Mouse (Mus musculus) forebrain, embryonic 12.5 days (tissue): ENCODE measurements around the gene 4930518I15Rik. TPM values are rescaled to one million over a fixed set of nuclear protein-coding genes. Genes with fewer than 3 reads are reported as not detected.
A peak's percentile ranks its signal among the peaks of the same experiment; 100 is the strongest.

Source experiments
- ATAC-seq: fragments of 200-750 bp; cut with Nextera tagmentation; 2 replicates; pipeline ENCODE4 v1.8.0; 2017; ENCODE audit warnings: moderate TSS enrichment; ENCODE audit not compliant: low FRiP score
- H3K27ac ChIP-seq: fragments of 300-500 bp; sonication (generic); 2 replicates; pipeline ENCODE4 v1.5.1; 2016; ENCODE audit warnings: mild to moderate bottlenecking
- H3K27me3 ChIP-seq: fragments of 300-500 bp; sonication (generic); 2 replicates; pipeline ENCODE4 v1.6.1; 2016; ENCODE audit warnings: mild to moderate bottlenecking
- H3K36me3 ChIP-seq: fragments of 300-500 bp; sonication (generic); replicated peaks from 2 replicates; pipeline ENCODE4 v1.6.1; 2016; ENCODE audit warnings: mild to moderate bottlenecking
- H3K4me1 ChIP-seq: fragments of 300-500 bp; sonication (generic); 2 replicates; pipeline ENCODE4 v1.6.1; 2016
- H3K4me2 ChIP-seq: fragments of 300-500 bp; sonication (generic); 2 replicates; pipeline ENCODE4 v1.6.1; 2016; ENCODE audit warnings: mild to moderate bottlenecking, moderate library complexity
- H3K4me3 ChIP-seq: fragments of 300-500 bp; sonication (generic); replicated peaks from 2 replicates; pipeline ENCODE4 v1.5.1; 2016; ENCODE audit warnings: mild to moderate bottlenecking
- H3K9ac ChIP-seq: fragments of 300-500 bp; sonication (generic); 2 replicates; pipeline ENCODE4 v1.6.1; 2016; ENCODE audit warnings: mild to moderate bottlenecking
- H3K9me3 ChIP-seq: fragments of 300-500 bp; sonication (generic); 2 replicates; pipeline ENCODE4 v1.6.1; 2016
- WGBS: fragments of 180-500 bp; shearing (Covaris S2); methylation state at CpG from one replicate; pipeline ENCODE4 v1.1.7; 2016; 5-methylcytosine and 5-hydroxymethylcytosine counted together
- polyA plus RNA-seq: library from polyadenylated mRNA; unstranded; fragments of >200 nt; fragmentation: Nextera tagmentation; extraction: Ambion mirVana; gene quantifications from 2 replicates; pipeline ENCODE4 v1.2.1, GENCODE M21; 2016

4930518I15Rik gene
- polyA plus RNA-seq, 1 experiment from 2014 or later, result 11.8 TPM

- Histone ChIP-seq H3K9ac (no peak overlapping the region), H3K36me3 (peaks cover 56% of the 10 kb centered on the region), H3K4me1 (no peaks in the 10 kb centered on the region), H3K27me3 (no peaks in the 10 kb centered on the region), H3K9me3 (no peaks in the 10 kb centered on the region), H3K27ac (no peak overlapping the region), H3K4me3 (no peak overlapping the region), H3K4me2 (no peak overlapping the region)
- 91% methylated on average over 8 of the region's 8 CpGs for WGBS
- ATAC-seq, result no peak
Measured at GRCm38 (mm10) chr2:156874047-156874759, 16.5 kb upstream of the 4930518I15Rik start.

DNA sequence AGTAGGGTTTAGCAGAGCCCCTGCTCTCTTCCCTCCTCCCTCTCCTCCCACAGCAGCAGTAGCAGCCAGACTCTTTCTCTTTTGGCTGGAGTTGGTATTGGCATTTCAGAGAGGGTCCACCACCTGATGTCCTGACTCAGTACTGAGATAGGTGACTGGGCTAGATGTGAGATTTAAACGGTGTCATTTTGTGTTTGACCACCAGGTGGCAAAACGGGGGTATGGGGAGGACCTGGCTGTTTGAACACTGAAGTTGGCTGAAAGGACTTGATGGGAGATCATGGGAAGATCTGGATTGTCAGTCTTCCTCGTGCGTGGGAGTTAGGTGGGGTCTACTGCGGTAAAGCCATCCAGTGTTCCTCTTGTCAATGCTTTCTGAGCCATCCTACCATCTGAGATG is 15.9 kb upstream of the 4930518I15Rik start:
- WGBS, result 38% methylated on average over 5 of the region's 5 CpGs
- no peaks in the 10 kb centered on the region for H3K4me1 ChIP-seq
- H3K4me2 ChIP-seq, result no peak overlapping the region
- no peak overlapping the region for H3K27ac ChIP-seq
- 0 out of 2 replicates have a peak, but pooled peaks have one; percentile 30 for ATAC-seq
- H3K4me3 ChIP-seq, result no peak overlapping the region
- peaks cover 61% of the 10 kb centered on the region for H3K36me3 ChIP-seq
- no peaks in the 10 kb centered on the region for H3K27me3 ChIP-seq
- no peaks in the 10 kb centered on the region for H3K9me3 ChIP-seq
- H3K9ac ChIP-seq, result no peak overlapping the region

DNA sequence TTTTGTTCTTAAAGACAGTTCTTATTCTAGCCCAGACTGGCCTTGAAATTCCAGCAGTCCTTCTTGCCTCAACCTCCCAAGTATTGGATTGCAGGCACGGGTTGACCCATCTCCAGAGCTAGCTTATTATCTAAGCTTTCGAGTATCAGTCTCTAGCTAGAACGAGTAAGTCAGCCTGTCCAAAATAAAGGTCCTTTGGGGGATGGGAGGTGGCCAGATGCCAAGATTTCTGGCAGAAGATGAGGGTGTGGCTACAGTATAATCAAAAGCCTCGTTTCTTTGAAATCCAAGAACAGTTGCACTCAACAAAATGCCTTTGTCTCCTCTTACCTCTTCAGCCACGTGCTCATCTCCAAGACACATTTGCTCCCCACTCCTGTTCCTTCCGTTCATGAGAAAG is 12.8 kb upstream of the 4930518I15Rik start:
- Histone ChIP-seq H3K4me1 (peaks cover 1% of the 10 kb centered on the region; the same call in 1 of the 2 replicates), H3K9me3 (no peaks in the 10 kb centered on the region), H3K27me3 (no peaks in the 10 kb centered on the region), H3K27ac (no peak overlapping the region), H3K36me3 (peaks cover 90% of the 10 kb centered on the region), H3K4me2 (no peak overlapping the region), H3K9ac (no peak overlapping the region; the same call in 1 of the 2 replicates), H3K4me3 (no peak overlapping the region)
- 63% methylated on average over 6 of the region's 6 CpGs for WGBS
- no peak for ATAC-seq

GRCm38 (mm10) chr2:156869554-156869953 is 11.8 kb upstream of the 4930518I15Rik start:
- Histone ChIP-seq H3K36me3 (peaks cover 89% of the 10 kb centered on the region), H3K4me2 (no peak overlapping the region), H3K27me3 (no peaks in the 10 kb centered on the region), H3K9ac (no peak overlapping the region), H3K4me3 (no peak overlapping the region), H3K4me1 (peaks cover 5% of the 10 kb centered on the region), H3K27ac (no peak overlapping the region), H3K9me3 (no peaks in the 10 kb centered on the region)
- 91% methylated on average over 7 of the region's 7 CpGs for WGBS
- no peak for ATAC-seq

- Histone ChIP-seq H3K4me3 (no peak overlapping the region), H3K4me1 (peaks cover 10% of the 10 kb centered on the region), H3K27me3 (no peaks in the 10 kb centered on the region), H3K27ac (no peak overlapping the region), H3K4me2 (no peak overlapping the region), H3K9me3 (no peaks in the 10 kb centered on the region), H3K9ac (no peak overlapping the region), H3K36me3 (peaks cover 83% of the 10 kb centered on the region)
- ATAC-seq, result no peak
- WGBS, result 85% methylated on average over 8 of the region's 8 CpGs
Measured at GRCm38 (mm10) chr2:156868994-156869393, 11.2 kb upstream of the 4930518I15Rik start.

DNA sequence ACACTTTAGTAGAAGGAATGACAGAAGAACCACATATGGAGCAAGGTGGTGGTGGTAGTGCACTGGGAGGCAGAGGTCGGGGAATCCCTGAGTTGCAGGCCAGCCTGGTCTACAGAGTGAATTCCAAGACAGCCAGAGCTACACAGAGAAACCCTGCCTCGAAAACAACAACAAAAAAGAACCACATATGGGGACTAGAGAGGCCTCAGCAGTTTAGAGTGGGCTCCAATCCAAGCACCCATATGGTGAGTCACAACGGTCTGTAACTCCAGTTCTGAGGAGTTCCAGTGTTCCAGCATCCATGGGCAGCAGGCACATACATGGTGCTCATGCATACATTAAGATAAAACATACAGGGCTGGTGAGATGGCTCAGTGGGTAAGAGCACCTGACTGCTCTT is 6.7 kb upstream of the 4930518I15Rik start:
- 78% methylated on average over 3 of the region's 3 CpGs for WGBS
- H3K36me3 ChIP-seq, result peaks cover 42% of the 10 kb centered on the region
- peak overlapping the region; percentile 86 for H3K4me2 ChIP-seq

GRCm38 (mm10) chr2:156863487-156864160 is 5.9 kb upstream of the 4930518I15Rik start:
- Histone ChIP-seq H3K36me3 (peaks cover 39% of the 10 kb centered on the region), H3K4me1 (peaks cover 30% of the 10 kb centered on the region), H3K9me3 (no peaks in the 10 kb centered on the region), H3K27ac (peak overlapping the region; percentile 93), H3K4me3 (peak overlapping the region; percentile 98), H3K9ac (peak overlapping the region; percentile 97), H3K4me2 (peak overlapping the region; percentile 86), H3K27me3 (no peaks in the 10 kb centered on the region)
- 4% methylated on average over 28 of the region's 28 CpGs for WGBS
- no peak; the same call in 1 of the 2 replicates for ATAC-seq

More for the DNA sequence above, 6.7 kb upstream of the 4930518I15Rik start:
- Histone ChIP-seq H3K27me3 (no peaks in the 10 kb centered on the region), H3K9me3 (no peaks in the 10 kb centered on the region), H3K4me1 (peaks cover 30% of the 10 kb centered on the region), H3K27ac (no peak overlapping the region), H3K9ac (peak overlapping the region; percentile 97; the same call in 1 of the 2 replicates), H3K4me3 (peak overlapping the region; percentile 98; the same call in 1 of the 2 replicates)
- no peak for ATAC-seq

DNA sequence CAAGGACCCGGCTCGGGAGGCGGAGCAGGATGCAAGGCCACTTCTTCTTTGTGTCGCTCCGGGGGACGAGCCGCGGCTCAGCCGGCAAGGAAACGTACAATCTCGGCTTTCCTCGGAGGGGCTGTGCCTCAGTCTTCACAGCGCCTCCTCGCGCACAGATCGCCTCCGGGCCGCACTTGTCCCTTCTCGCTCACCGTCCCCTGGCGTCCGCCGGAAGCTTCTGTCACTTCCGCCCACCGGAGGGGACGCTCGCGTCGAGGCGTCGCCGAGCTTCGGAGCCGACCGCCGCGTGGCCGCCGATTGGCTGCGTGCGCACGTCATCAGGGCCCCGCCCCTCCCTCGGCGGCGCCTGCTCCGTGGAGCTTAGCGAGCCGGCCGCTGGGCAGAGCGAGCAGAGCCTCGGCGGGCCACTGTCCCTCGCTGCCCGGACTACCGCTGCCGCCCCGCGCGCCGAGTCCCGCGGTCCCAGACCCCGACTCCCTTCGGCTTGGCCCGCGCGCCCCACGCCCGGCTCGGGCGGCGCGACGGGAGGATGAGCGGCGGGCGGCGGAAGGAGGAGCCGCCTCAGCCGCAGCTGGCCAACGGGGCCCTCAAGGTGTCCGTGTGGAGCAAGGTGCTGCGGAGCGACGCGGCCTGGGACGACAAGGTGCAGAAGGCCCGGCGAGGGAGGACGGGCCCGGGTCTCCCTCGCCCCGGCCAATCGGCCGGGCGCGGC is 5.2 kb upstream of the 4930518I15Rik start, which contains the start of gene Rab5if:
Gene Rab5if, plus strand, starts transcription at position 357 of the 715 bp plus-strand sequence.
- Histone ChIP-seq H3K27me3 (no peaks in the 10 kb centered on the region), H3K4me2 (peak within 1 kb of the TSS; percentile 86), H3K27ac (peak within 1 kb of the TSS; percentile 93), H3K4me3 (peak within 1 kb of the TSS; percentile 98), H3K36me3 (peaks cover 40% of the 10 kb centered on the region), H3K4me1 (peaks cover 30% of the 10 kb centered on the region), H3K9me3 (no peaks in the 10 kb centered on the region), H3K9ac (peak within 1 kb of the TSS; percentile 97)
- ATAC-seq, result peak; percentile 98
- under 1% methylated on average over 97 of the region's 98 CpGs for WGBS

- Histone ChIP-seq H3K36me3 (peaks cover 33% of the 10 kb centered on the region), H3K9me3 (no peaks in the 10 kb centered on the region), H3K4me3 (peak overlapping the region; percentile 98), H3K27ac (peak overlapping the region; percentile 93), H3K27me3 (no peaks in the 10 kb centered on the region), H3K4me2 (peak overlapping the region; percentile 86), H3K9ac (peak overlapping the region; percentile 72), H3K4me1 (peaks cover 30% of the 10 kb centered on the region)
- under 1% methylated on average over 19 of the region's 19 CpGs for WGBS
- ATAC-seq, result peak; percentile 12; the same call in 1 of the 2 replicates
Measured at GRCm38 (mm10) chr2:156862041-156862717, 4.4 kb upstream of the 4930518I15Rik start.

GRCm38 (mm10) chr2:156858671-156859070 is 925 bp upstream of the 4930518I15Rik start:
- H3K4me1 ChIP-seq, result peaks cover 20% of the 10 kb centered on the region
- peaks cover 36% of the 10 kb centered on the region for H3K36me3 ChIP-seq
- H3K4me2 ChIP-seq, result no peak overlapping the region
- no peak overlapping the region for H3K9ac ChIP-seq
- 0 out of 2 replicates have a peak overlapping the region, but pooled peaks have one; percentile 2 for H3K27ac ChIP-seq
- H3K9me3 ChIP-seq, result no peaks in the 10 kb centered on the region
- 91% methylated on average over 7 of the region's 7 CpGs for WGBS
- no peak for ATAC-seq
- H3K4me3 ChIP-seq, result no peak overlapping the region
- H3K27me3 ChIP-seq, result no peaks in the 10 kb centered on the region

DNA sequence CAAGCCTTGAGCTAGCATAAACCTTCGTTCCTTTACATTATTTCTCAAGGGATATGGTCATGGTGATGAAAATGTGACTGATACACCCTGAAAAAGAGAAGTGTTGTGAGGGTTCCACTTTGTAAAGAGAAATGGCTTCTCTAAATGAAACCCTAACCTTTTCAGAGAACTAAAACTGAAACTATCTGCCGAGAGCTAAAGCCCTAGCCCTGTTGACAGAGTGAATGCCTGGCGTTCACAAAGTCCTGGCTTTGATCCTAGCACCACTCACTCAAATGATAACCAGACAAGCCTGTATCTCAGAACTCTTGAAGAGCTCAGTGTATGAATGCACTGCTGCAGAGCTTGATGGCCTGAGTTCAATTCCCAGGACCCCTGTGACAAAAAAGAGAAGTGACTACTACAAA is 358 bp downstream of the 4930518I15Rik start:
- H3K4me2 ChIP-seq, result no peak overlapping the region

More for the DNA sequence above, 358 bp downstream of the 4930518I15Rik start:
- no peaks in the 10 kb centered on the region for H3K9me3 ChIP-seq
- ATAC-seq, result no peak
- H3K9ac ChIP-seq, result no peak overlapping the region
- H3K36me3 ChIP-seq, result peaks cover 37% of the 10 kb centered on the region
- H3K27me3 ChIP-seq, result no peaks in the 10 kb centered on the region
- WGBS, result 86% methylated on average over 3 of the region's 3 CpGs
- no peak overlapping the region for H3K27ac ChIP-seq
- H3K4me3 ChIP-seq, result no peak overlapping the region
- H3K4me1 ChIP-seq, result peaks cover 18% of the 10 kb centered on the region
